Mouse (Mus musculus) ES-E14 (cell line): ENCODE results near the gene Arhgap10.

Experiments
- CHD2 ChIP-seq: IDR thresholded peaks from 2 replicates; pipeline ENCODE4 v1.6.1; 2014; ENCODE audit warnings: mild to moderate bottlenecking, low read depth, low read length, inconsistent platforms
- HCFC1 ChIP-seq: IDR thresholded peaks from 2 replicates; pipeline ENCODE4 v1.6.1; 2012; ENCODE audit warnings: low read length, inconsistent platforms, borderline replicate concordance; ENCODE audit not compliant: insufficient read depth
- MAFK ChIP-seq: IDR thresholded peaks from 2 replicates; pipeline ENCODE4 v1.6.1; 2014; ENCODE audit warnings: mild to moderate bottlenecking, low read depth, low read length, inconsistent platforms; ENCODE audit not compliant: insufficient read depth

GRCm38 (mm10) chr8:77489235-77489634 lies 28.5 kb downstream of the Arhgap10 start:
- TF ChIP-seq CHD2 (no peak), HCFC1 (no peak), MAFK (no peak)
